Mouse (Mus musculus) spleen, adult 2 months (tissue): ENCODE data around the gene Pex1. TPM values are rescaled to one million over a fixed set of nuclear protein-coding genes. Genes with fewer than 3 reads are reported as not detected.
"Not testable (repeated sequence)": the region's sequence is repeated elsewhere in the genome, so short reads cannot be mapped to it uniquely, and the experiment has no call there.

Source experiments
- DNase-seq, 2 experiments: peaks; one replicate each; pipeline versions ENCODE4 v3.0.0 to v3.0.0-alpha.2; 2012 to 2021; ENCODE audit warnings: low spot score in 2 of 2, low read depth in 1 of 2
- H3K27ac ChIP-seq: fragments of 200-500 bp; 2 replicates; pipeline ENCODE4 v1.5.1; 2012; ENCODE audit warnings: low read length, inconsistent platforms; ENCODE audit not compliant: insufficient read depth
- H3K27me3 ChIP-seq: fragments of 200-500 bp; 2 replicates; pipeline ENCODE4 v1.6.1; 2012; ENCODE audit warnings: mild to moderate bottlenecking, moderate library complexity, low read length, inconsistent platforms; ENCODE audit not compliant: control insufficient read depth, insufficient read depth
- H3K36me3 ChIP-seq: fragments of 200-500 bp; 2 replicates; pipeline ENCODE4 v1.6.1; 2012; ENCODE audit warnings: mild to moderate bottlenecking, low read length, inconsistent platforms; ENCODE audit not compliant: control insufficient read depth, insufficient read depth
- H3K4me1 ChIP-seq: fragments of 200-500 bp; 2 replicates; pipeline ENCODE4 v1.6.1; 2011; ENCODE audit warnings: inconsistent platforms; ENCODE audit not compliant: control insufficient read depth, insufficient read depth, insufficient read length
- H3K4me3 ChIP-seq: fragments of 200-500 bp; 2 replicates; pipeline ENCODE4 v1.5.1; 2011; ENCODE audit warnings: mild to moderate bottlenecking, inconsistent platforms; ENCODE audit not compliant: insufficient read depth, insufficient read length; ENCODE audit errors: extremely low read depth
- CTCF ChIP-seq: fragments of 200-500 bp; IDR thresholded peaks from 2 replicates; pipeline ENCODE4 v1.5.1; 2011; ENCODE audit warnings: mild to moderate bottlenecking, inconsistent platforms; ENCODE audit not compliant: insufficient read depth, insufficient read length, insufficient replicate concordance; ENCODE audit errors: extremely low read depth
- POLR2A ChIP-seq: fragments of 200-500 bp; IDR thresholded peaks from 2 replicates; pipeline ENCODE4 v1.6.1; 2011; ENCODE audit warnings: low read depth, low read length, inconsistent platforms
- WGBS: fragments of 180-500 bp; shearing (Covaris S2); methylation state at CpG from one replicate; pipeline ENCODE4 v1.1.7; 2018; 5-methylcytosine and 5-hydroxymethylcytosine counted together
- polyA plus RNA-seq: library from polyadenylated mRNA; depleted of rRNA; stranded (reverse); fragments of >200 nt; gene quantifications from 2 replicates; pipeline ENCODE4 v1.2.3, GENCODE M21; 2012

Pex1 gene
- polyA plus RNA-seq, 1 experiment = 3.5 TPM

DNA sequence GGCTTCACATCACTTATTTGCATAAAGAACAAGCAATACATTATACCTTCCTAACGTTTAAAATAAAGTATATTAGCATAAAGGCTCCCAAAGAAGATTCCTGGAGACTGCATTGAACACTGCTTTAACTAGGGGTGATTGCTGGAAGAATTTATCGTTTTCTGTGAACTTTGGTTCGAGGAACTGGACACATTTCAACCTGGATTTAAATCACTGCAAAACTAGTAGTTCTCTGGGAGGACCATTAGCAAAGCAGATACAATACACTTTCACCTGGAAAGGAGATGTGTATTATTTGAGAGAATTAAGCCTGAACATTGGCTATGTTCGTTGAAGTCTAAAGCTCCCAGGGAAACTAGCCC lies 53.0 kb downstream of the Pex1 start:
- TF ChIP-seq CTCF = no peak
- TF ChIP-seq POLR2A = no peak
- no peak for DNase-seq
- Histone ChIP-seq H3K4me3 (no peak overlapping the region), H3K27me3 (no peaks in the 10 kb centered on the region), H3K27ac (no peak overlapping the region), H3K4me1 (no peaks in the 10 kb centered on the region), H3K36me3 (peaks cover 7% of the 10 kb centered on the region)
- 67% methylated on average over 4 of the region's 4 CpGs for WGBS

DNA sequence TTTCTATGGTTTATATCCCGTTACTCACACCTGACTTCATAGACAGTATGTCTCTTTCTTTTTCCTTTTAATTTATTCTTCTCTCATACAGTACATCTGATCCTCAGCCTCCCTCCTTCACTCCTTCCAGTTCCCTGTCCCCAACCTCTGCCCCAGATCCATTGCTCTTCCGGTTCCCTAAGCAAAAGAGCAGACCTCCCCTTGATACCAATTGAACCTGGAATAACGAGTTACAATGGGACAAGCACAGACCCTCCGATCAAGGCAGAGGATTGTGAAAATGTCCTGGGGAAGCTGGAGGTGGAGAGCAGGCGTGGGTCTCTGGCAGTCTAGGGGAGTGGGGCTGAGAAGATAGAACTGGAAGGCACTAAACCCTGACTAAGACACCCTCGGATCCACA lies 55.0 kb downstream of the Pex1 start, which contains the start of gene Tmbim7:
Gene Tmbim7, plus strand, starts transcription at position 301 of the 400 bp plus-strand sequence.
- no peak for DNase-seq
- Histone ChIP-seq H3K27ac (no peak within 1 kb of the TSS), H3K36me3 (no peaks in the 10 kb centered on the region), H3K27me3 (no peaks in the 10 kb centered on the region), H3K4me3 (no peak within 1 kb of the TSS), H3K4me1 (no peaks in the 10 kb centered on the region)
- TF ChIP-seq CTCF = no peak
- TF ChIP-seq POLR2A = no peak
- WGBS = 92% methylated on average over 6 of the region's 6 CpGs

DNA sequence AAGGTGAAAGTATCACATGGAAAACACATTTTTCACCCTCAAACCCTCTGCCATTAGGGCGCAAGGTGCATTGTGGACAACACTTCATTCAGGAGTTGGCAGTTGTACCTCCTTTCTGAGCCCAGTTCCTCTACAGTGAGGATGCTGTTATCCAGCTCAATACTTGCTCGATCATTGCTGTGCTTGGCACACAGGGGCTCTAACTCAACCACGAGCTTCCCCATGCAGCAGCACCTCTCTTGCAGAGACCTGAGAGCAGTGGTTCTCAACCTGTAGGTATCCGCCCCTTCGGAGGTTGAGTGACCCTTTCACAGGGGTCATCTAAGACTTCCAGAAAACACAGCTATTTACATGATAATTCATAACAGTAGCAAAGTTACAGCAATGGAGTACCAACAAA lies 55.8 kb downstream of the Pex1 start:
- no peak for TF ChIP-seq POLR2A
- TF ChIP-seq CTCF = no peak
- Histone ChIP-seq H3K36me3 (no peaks in the 10 kb centered on the region), H3K27ac (no peak overlapping the region), H3K27me3 (no peaks in the 10 kb centered on the region), H3K4me1 (no peaks in the 10 kb centered on the region), H3K4me3 (no peak overlapping the region)
- 63% methylated on average over 5 of the region's 5 CpGs for WGBS
- no peak for DNase-seq

DNA sequence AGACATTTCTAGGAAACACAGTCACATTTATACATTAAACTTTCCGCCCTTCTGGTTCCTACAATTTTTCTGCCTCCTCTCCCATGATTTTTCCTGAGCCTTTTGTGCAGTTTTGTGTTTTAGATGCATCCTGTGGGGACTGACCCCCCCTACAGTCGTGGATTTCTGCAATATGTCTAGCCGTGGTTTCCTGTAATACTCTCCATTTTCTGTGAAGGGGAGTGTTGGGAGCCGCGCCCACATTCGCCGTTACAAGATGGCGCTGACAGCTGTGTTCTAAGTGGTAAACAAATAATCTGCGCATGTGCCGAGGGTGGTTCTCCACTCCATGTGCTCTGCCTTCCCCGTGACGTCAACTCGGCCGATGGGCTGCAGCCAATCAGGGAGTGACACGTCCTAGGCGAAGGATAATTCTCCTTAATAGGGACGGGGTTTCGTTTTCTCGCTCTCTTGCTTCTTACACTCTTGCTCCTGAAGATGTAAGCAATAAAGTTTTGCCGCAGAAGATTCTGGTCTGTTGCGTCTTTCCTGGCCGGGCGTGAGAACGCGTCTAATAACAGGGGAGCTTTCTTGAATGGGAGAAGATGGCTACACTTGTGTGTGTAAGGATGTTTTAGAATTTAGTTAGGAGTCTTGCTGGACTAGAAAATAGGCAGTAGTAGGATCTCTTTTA lies 57.2 kb downstream of the Pex1 start:
- WGBS = 86% methylated on average over 18 of the region's 25 CpGs
- H3K4me1 ChIP-seq, H3K4me3 ChIP-seq, H3K27me3 ChIP-seq, DNase-seq, H3K27ac ChIP-seq, H3K36me3 ChIP-seq: not testable (repeated sequence)

DNA sequence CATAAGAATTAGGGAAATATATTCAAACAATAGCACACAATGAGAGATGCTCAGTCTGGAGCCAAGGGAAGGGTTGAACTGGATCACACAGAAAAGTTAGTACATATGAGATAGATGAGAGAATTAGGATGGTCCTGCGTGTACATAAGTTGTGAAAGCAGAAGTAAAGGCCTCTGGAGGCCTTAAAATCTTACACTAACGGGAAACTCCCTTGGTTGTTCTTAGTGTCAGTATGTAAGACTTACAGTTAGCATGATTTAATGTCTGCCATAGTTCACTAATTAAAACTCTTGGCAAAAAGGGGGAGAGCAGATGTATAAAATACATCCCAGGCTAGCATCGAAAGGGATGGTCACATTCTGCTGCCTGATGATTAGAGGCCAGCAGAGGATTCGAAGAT lies 57.9 kb downstream of the Pex1 start:
- Histone ChIP-seq H3K4me1 (no peaks in the 10 kb centered on the region), H3K27ac (no peak overlapping the region), H3K36me3 (no peaks in the 10 kb centered on the region), H3K27me3 (no peaks in the 10 kb centered on the region), H3K4me3 (no peak overlapping the region)
- TF ChIP-seq CTCF = no peak
- TF ChIP-seq POLR2A = no peak
- no peak for DNase-seq
- 58% methylated on average over 4 of the region's 4 CpGs for WGBS

DNA sequence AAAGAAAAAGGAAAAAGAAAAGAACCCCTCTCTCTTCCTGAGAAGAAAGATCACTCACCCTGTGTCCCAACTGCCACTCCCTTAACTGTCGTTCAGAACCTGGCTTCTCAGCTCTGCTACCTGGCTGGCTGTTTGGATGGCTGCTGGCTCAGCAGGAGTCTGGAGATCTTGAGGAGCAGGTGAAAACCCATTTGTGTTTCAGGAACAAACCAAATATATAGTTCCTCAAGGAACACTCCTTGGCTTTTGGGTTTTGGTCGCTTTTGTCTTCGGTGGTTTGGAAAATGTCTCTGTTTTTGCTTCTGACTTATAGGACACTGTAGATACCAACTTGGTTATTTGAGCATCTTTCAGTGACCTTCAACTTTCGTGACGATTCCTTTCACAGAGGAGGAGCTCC lies 61.2 kb downstream of the Pex1 start, which contains the start of gene Gatad1:
Gene Gatad1, minus strand, starts transcription at position 101 of the 400 bp plus-strand sequence.
- H3K4me3 ChIP-seq = no peak within 1 kb of the TSS
- H3K27me3 ChIP-seq = no peaks in the 10 kb centered on the region
- no peak for DNase-seq
- no peaks in the 10 kb centered on the region for H3K4me1 ChIP-seq
- no peak for TF ChIP-seq POLR2A
- TF ChIP-seq CTCF = no peak
- no peak within 1 kb of the TSS for H3K27ac ChIP-seq
- WGBS = 91% methylated on average over 5 of the region's 5 CpGs
- no peaks in the 10 kb centered on the region for H3K36me3 ChIP-seq

DNA sequence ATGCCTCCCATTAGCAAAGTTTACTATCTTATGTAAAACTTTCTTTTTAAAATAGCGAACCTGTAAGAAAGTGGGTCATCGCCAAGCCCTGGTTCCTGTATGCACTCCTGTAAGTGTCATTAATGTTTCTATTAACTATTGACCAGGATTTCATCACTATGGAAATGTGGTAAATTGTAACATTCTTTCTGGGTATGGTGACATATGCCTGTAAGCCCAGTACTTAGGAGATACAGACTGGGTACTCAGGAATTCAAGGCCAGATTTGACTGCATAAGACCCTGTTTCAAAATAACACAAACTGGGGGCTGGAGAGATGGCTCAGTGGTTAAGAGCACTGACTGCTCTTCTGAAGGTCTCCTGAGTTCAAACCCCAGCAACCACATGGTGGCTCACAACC lies 69.4 kb downstream of the Pex1 start:
- 88% methylated on average over 2 of the region's 2 CpGs for WGBS
- Histone ChIP-seq H3K4me3 (no peak overlapping the region), H3K36me3 (no peaks in the 10 kb centered on the region), H3K27me3 (no peaks in the 10 kb centered on the region), H3K4me1 (no peaks in the 10 kb centered on the region), H3K27ac (no peak overlapping the region)
- DNase-seq = no peak
- no peak for TF ChIP-seq CTCF
- TF ChIP-seq POLR2A = no peak
